Mouse (Mus musculus) lung, adult 18-20 months (tissue): ENCODE data around the gene Slc6a13.

Source experiments
- DNase-seq, 2 experiments: peaks; one replicate each; pipeline ENCODE4 v3.0.0; 2022; ENCODE audit warnings: mixed read lengths in 2 of 2

Gene Slc6a13

GRCm38 (mm10) chr6:121382071-121382470 lies 82.0 kb downstream of the Slc6a13 start:
- DNase-seq = no peak

- no peak for DNase-seq
Measured at GRCm38 (mm10) chr6:121385397-121385796, 85.4 kb downstream of the Slc6a13 start.
